Mouse (Mus musculus): ENCODE data around the gene Asic2.

DNA sequence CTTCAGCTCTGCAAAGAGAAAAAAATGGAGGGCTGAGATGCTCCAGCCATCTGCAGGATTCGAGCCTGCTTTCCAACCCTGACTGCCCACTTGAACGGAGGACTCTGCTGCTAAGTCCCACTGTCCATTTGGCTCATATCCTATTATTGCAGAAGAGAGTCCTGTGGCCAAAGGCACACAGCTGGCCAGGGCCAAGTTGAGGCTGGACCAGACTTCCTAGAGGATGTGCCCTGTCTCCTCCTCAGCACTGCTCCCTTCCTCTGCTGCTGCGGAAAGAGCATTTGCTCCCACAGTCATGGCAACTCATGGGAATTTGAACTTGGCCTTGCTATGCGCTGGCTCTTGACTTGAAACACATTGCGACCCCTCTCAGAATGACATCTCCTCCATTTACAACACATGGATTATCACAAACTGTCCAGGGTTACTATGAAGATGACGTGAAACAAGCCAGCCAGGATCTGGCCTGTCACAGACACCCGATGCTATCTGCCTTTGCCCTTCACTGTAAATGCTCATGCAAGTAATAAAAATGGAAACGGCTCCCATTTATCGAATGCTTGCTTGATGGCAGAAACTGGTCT lies 821.6 kb downstream of the Asic2 start:
- TF ChIP-seq POLR2A (IDR thresholded peaks at IDR 0.05; ENCODE audit: low read depth, low read length): no peak
- no peak for TF ChIP-seq CTCF (conservative IDR thresholded peaks at IDR 0.05; ENCODE audit: insufficient read depth, insufficient read length, low read depth, low read length)
